Mouse (Mus musculus) liver, adult 2 months (tissue): ENCODE data around the gene Pcdh15. TPM values are rescaled to one million over a fixed set of nuclear protein-coding genes. Genes with fewer than 3 reads are reported as not detected.

Source experiments
- DNase-seq: peaks from one replicate; pipeline ENCODE4 v3.0.0-alpha.2; 2011; ENCODE audit warnings: low read depth, low spot score; ENCODE audit errors: extremely low read depth
- H3K27ac ChIP-seq: fragments of 200-500 bp; replicated peaks from 2 replicates; pipeline ENCODE4 v1.5.1; 2012; ENCODE audit warnings: low read depth, mild to moderate bottlenecking, control low read depth, inconsistent platforms, low read length; ENCODE audit not compliant: insufficient read depth
- H3K27me3 ChIP-seq: fragments of 200-500 bp; 2 replicates; pipeline ENCODE4 v1.6.1; 2012; ENCODE audit warnings: mild to moderate bottlenecking, moderate library complexity, low read length, inconsistent platforms; ENCODE audit not compliant: control insufficient read depth, insufficient read depth
- H3K36me3 ChIP-seq: fragments of 200-500 bp; 2 replicates; pipeline ENCODE4 v1.6.1; 2012; ENCODE audit warnings: low read length, inconsistent platforms; ENCODE audit not compliant: control insufficient read depth, insufficient read depth
- H3K4me1 ChIP-seq: fragments of 200-500 bp; 2 replicates; pipeline ENCODE4 v1.6.1; 2011; ENCODE audit warnings: low read length; ENCODE audit not compliant: control insufficient read depth, insufficient read depth
- H3K4me3 ChIP-seq: fragments of 200-500 bp; 2 replicates; pipeline ENCODE4 v1.5.1; 2011; ENCODE audit warnings: low read depth, mild to moderate bottlenecking, control low read depth, low read length, moderate library complexity; ENCODE audit not compliant: insufficient read depth
- H3K79me2 ChIP-seq: fragments of 200-500 bp; 2 replicates; pipeline ENCODE4 v1.6.1; 2012; ENCODE audit warnings: inconsistent platforms, mild to moderate bottlenecking, low read length, moderate library complexity; ENCODE audit not compliant: control insufficient read depth, insufficient read depth
- H3K9ac ChIP-seq: fragments of 200-500 bp; 2 replicates; pipeline ENCODE4 v1.6.1; 2012; ENCODE audit warnings: low read depth, mild to moderate bottlenecking, control low read depth, inconsistent platforms, low read length
- CTCF ChIP-seq: fragments of 200-500 bp; IDR thresholded peaks from 2 replicates; pipeline ENCODE4 v1.5.1; 2011; ENCODE audit warnings: low read depth, low read length, control low read depth
- POLR2A ChIP-seq: fragments of 200-500 bp; IDR thresholded peaks from 2 replicates; pipeline ENCODE4 v1.6.1; 2011; ENCODE audit warnings: low read length, control low read depth; ENCODE audit not compliant: insufficient read depth; ENCODE audit errors: extremely low read depth
- WGBS: fragments of 180-500 bp; shearing (Covaris S2); methylation state at CpG from one replicate; pipeline ENCODE4 v1.1.7; 2018; 5-methylcytosine and 5-hydroxymethylcytosine counted together
- polyA plus RNA-seq: library from polyadenylated mRNA; depleted of rRNA; stranded (reverse); fragments of >200 nt; gene quantifications from 2 replicates; pipeline ENCODE4 v1.2.3, GENCODE M21; 2012
- total RNA-seq: library from RNA; depleted of rRNA; stranded (reverse); fragments of >200 nt; gene quantifications from 2 replicates; pipeline ENCODE4 v1.2.3, GENCODE M21; 2014

Gene Pcdh15
- total and polyA plus RNA-seq, 2 experiments = 0.04 to 0.09 TPM

DNA sequence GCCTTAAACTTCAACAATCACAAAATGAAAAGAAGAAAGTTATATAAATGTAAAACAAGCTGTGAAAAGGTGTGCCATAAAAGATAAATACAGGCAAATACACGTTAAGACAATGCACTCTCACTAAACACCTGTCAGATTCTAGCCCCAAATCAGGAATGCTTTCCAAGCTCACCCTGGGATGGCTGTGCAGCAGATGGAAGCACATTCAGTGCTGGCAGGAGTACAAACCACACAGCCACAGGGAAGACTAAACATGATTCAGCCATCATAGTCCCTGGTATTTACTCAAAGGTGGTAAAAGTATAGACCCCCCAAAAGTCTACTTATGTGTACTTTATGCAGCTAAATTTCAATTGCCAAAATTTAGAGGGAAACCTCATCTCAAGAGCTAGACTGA, 909.7 kb downstream of the Pcdh15 start:
- no peak for TF ChIP-seq POLR2A
- WGBS = 48% methylated on average over 1 of the region's 1 CpGs
- H3K9ac ChIP-seq = no peak overlapping the region
- H3K36me3 ChIP-seq = no peaks in the 10 kb centered on the region
- no peak overlapping the region for H3K4me3 ChIP-seq
- no peaks in the 10 kb centered on the region for H3K79me2 ChIP-seq
- H3K27me3 ChIP-seq = no peaks in the 10 kb centered on the region
- H3K27ac ChIP-seq = no peak overlapping the region
- H3K4me1 ChIP-seq = no peaks in the 10 kb centered on the region
- no peak for DNase-seq

DNA sequence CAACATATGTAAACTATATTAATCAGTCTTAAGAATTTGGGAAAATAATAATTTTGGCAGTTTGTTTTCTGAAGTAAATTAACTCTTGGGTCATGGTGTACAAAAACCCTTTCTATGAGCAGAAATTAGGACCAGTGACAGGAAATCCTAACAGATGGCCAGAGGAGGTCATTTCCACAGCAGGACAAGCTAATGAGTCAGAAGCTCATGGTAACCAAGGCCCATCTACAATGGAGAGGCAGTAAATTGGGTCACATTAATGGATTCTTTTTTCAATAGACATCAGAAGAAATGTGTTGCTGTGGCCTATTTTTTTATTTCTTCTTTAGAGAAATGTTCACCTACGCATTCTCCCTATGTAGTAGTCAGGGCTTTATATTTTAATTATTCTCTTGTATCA, 923.9 kb downstream of the Pcdh15 start:
- H3K27ac ChIP-seq = no peak overlapping the region
- TF ChIP-seq CTCF (no peak), POLR2A (no peak)
- 69% methylated on average over 1 of the region's 1 CpGs for WGBS

GRCm38 (mm10) chr10:74053059-74053458, 953.9 kb downstream of the Pcdh15 start:
- 65% methylated on average over 9 of the region's 9 CpGs for WGBS
- Histone ChIP-seq H3K4me3 (no peak overlapping the region), H3K27ac (no peak overlapping the region), H3K4me1 (no peaks in the 10 kb centered on the region), H3K9ac (no peak overlapping the region), H3K79me2 (no peaks in the 10 kb centered on the region), H3K36me3 (no peaks in the 10 kb centered on the region), H3K27me3 (no peaks in the 10 kb centered on the region)
- TF ChIP-seq CTCF (no peak), POLR2A (no peak)
- no peak for DNase-seq

More for the DNA sequence above, 923.9 kb downstream of the Pcdh15 start:
- H3K27me3 ChIP-seq = no peaks in the 10 kb centered on the region
- no peaks in the 10 kb centered on the region for H3K36me3 ChIP-seq
- DNase-seq = no peak
- no peaks in the 10 kb centered on the region for H3K79me2 ChIP-seq
- H3K4me3 ChIP-seq = no peak overlapping the region
- H3K4me1 ChIP-seq = no peaks in the 10 kb centered on the region
- H3K9ac ChIP-seq = no peak overlapping the region

DNA sequence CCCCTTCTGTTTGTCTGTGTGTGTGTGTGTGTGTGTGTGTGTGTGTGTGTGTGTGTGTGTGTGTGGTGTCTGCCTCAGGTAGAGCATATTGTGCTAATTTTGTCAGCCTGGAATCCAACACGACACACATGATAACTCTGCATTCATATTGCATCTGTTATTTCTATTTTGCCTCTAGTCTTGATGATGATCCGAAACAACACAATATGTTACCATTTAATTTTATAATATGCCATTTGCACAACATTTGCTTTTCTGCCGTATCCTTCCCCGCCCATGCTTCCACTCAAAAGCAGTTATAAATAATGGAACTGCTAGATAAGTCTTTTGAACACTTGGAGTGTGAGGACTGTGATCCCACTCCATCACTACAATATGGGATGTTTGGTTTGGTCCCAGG, 987.5 kb downstream of the Pcdh15 start:
- Histone ChIP-seq H3K4me1 (no peaks in the 10 kb centered on the region), H3K4me3 (no peak overlapping the region), H3K79me2 (no peaks in the 10 kb centered on the region), H3K27me3 (no peaks in the 10 kb centered on the region), H3K9ac (no peak overlapping the region), H3K27ac (no peak overlapping the region), H3K36me3 (no peaks in the 10 kb centered on the region)
- no peak for TF ChIP-seq POLR2A
- 85% methylated on average over 4 of the region's 4 CpGs for WGBS
- DNase-seq = no peak

DNA sequence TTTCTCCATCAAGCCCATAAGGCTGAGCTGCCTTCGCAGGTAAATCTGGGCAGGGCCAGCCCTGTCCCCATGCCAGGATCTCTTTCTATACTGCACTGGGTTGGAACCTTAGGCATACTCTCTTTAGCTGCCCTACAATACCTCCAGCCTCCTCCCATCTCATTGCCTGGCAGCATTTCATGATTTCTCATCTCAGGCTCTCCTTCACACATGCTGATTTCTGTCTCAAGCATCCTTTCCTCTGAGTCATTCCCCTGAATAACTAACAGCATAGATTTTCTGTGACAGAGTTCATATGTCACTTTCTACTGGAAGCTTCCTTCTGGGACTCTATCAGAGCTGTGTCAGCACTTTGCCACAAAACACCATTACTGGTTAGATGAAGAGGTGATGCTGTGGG, 999.2 kb downstream of the Pcdh15 start:
- WGBS = 72% methylated on average over 1 of the region's 1 CpGs

DNA sequence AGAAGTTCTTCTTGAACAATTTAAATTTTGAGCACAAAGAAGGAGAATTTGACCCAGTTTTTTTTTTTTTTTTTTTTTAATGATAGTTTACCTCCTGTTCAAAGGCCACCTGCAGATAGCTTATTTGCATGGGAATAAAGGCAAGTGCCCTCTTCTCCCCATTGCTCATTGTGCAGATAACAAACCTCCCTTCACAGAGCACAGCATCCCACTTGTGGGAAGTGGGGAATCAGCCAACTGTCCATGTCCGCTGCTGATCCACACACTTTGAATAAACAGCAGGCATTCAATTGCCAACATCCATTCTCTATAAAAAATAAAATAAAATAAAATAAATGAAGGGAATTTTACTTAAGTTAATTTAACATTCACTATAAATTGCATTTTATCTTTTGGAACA, 1015.0 kb downstream of the Pcdh15 start:
- DNase-seq = no peak
- TF ChIP-seq CTCF (no peak), POLR2A (no peak)
- H3K27me3 ChIP-seq = no peaks in the 10 kb centered on the region

More for the DNA sequence above, 999.2 kb downstream of the Pcdh15 start:
- Histone ChIP-seq H3K27me3 (no peaks in the 10 kb centered on the region), H3K9ac (no peak overlapping the region), H3K4me1 (no peaks in the 10 kb centered on the region), H3K79me2 (no peaks in the 10 kb centered on the region), H3K4me3 (no peak overlapping the region), H3K36me3 (no peaks in the 10 kb centered on the region), H3K27ac (no peak overlapping the region)
- DNase-seq = no peak
- TF ChIP-seq POLR2A (no peak), CTCF (no peak)

GRCm38 (mm10) chr10:74116817-74117216, 1017.7 kb downstream of the Pcdh15 start:
- H3K4me3 ChIP-seq = no peak overlapping the region
- no peak overlapping the region for H3K9ac ChIP-seq
- no peak overlapping the region for H3K27ac ChIP-seq
- no peaks in the 10 kb centered on the region for H3K79me2 ChIP-seq
- WGBS = 21% methylated on average over 1 of the region's 1 CpGs
- TF ChIP-seq CTCF = no peak
- no peak for TF ChIP-seq POLR2A
- no peak for DNase-seq
- H3K27me3 ChIP-seq = no peaks in the 10 kb centered on the region
- H3K36me3 ChIP-seq = no peaks in the 10 kb centered on the region
- H3K4me1 ChIP-seq = no peaks in the 10 kb centered on the region

More for the DNA sequence above, 1015.0 kb downstream of the Pcdh15 start:
- WGBS = 57% methylated on average over 1 of the region's 1 CpGs
- Histone ChIP-seq H3K27ac (no peak overlapping the region), H3K4me3 (no peak overlapping the region), H3K4me1 (no peaks in the 10 kb centered on the region), H3K9ac (no peak overlapping the region), H3K79me2 (no peaks in the 10 kb centered on the region), H3K36me3 (no peaks in the 10 kb centered on the region)
